Mouse (Mus musculus) lung, adult 2 months (tissue): ENCODE data around the gene Otoa.

Source experiments
- CTCF ChIP-seq: fragments of 200-500 bp; IDR thresholded peaks from 2 replicates; pipeline ENCODE4 v1.5.1; 2011; ENCODE audit warnings: mild to moderate bottlenecking, low read length, control low read depth; ENCODE audit not compliant: insufficient read depth
- POLR2A ChIP-seq: fragments of 200-500 bp; IDR thresholded peaks from 2 replicates; pipeline ENCODE4 v1.6.1; 2011; ENCODE audit warnings: low read depth, mild to moderate bottlenecking, control low read depth, low read length, borderline replicate concordance; ENCODE audit errors: extremely low read depth

GRCm38 (mm10) chr7:121187201-121187786 is 105.8 kb downstream of the Otoa start:
- TF ChIP-seq CTCF (no peak), POLR2A (no peak)
